Mouse (Mus musculus): ENCODE data around the gene Olfr294. TPM values are rescaled to one million over a fixed set of nuclear protein-coding genes. Genes with fewer than 3 reads are reported as not detected.

Gene Olfr294
- not detected in 2 replicates for polyA plus RNA-seq (2014; fragmentation: Nextera tagmentation; extraction: Ambion mirVana)

GRCm38 (mm10) chr7:86616543-86616942 lies at the start of gene Olfr294:
Gene Olfr294, minus strand, starts transcription at chr7:86616643.
- DNase-seq (ENCODE audit: low spot score) (no peak), ATAC-seq (ENCODE audit: insufficient read depth, low FRiP score, low TSS enrichment) (no peak)
- Histone ChIP-seq H3K4me3 (ENCODE audit: low read depth, low read length) (no peak within 1 kb of the TSS), H3K27ac (ENCODE audit: low read depth, low read length) (no peak within 1 kb of the TSS), H3K9me3 (ENCODE audit: control insufficient read depth, low read length) (no peaks in the 10 kb centered on the region), H3K4me2 (ENCODE audit: low read depth) (no peak within 1 kb of the TSS), H3K36me3 (ENCODE audit: control insufficient read depth, insufficient read depth, low read length) (no peaks in the 10 kb centered on the region), H3K4me1 (ENCODE audit: control insufficient read depth, insufficient read depth, low read length) (no peaks in the 10 kb centered on the region), H3K27me3 (ENCODE audit: control insufficient read depth, insufficient read depth, low read length) (no peaks in the 10 kb centered on the region), H3K9ac (ENCODE audit: low read length) (no peak within 1 kb of the TSS)
- 63% methylated on average over 2 of the region's 2 CpGs for WGBS

GRCm38 (mm10) chr7:86648761-86649160 lies 32.3 kb upstream of the Olfr294 start, which contains the start of gene Olfr293:
Gene Olfr293, plus strand, starts transcription at chr7:86649061.
- no peak within 1 kb of the TSS for H3K27ac ChIP-seq (ENCODE audit: low read depth, low read length)
- WGBS = 93% methylated on average over 4 of the region's 4 CpGs

GRCm38 (mm10) chr7:86583562-86583961 lies 32.9 kb downstream of the Olfr294 start, which contains the start of gene Olfr295:
Gene Olfr295, plus strand, starts transcription at chr7:86583862.
- H3K4me2 ChIP-seq (ENCODE audit: low read depth) = no peak within 1 kb of the TSS
- H3K4me1 ChIP-seq (ENCODE audit: control insufficient read depth, insufficient read depth, low read length) = no peaks in the 10 kb centered on the region
- H3K27ac ChIP-seq (ENCODE audit: low read depth, low read length) = no peak within 1 kb of the TSS
- ATAC-seq (ENCODE audit: insufficient read depth, low FRiP score, low TSS enrichment) (no peak), DNase-seq (ENCODE audit: low spot score) (no peak)
- H3K9ac ChIP-seq (ENCODE audit: low read length) = no peak within 1 kb of the TSS
- H3K36me3 ChIP-seq (ENCODE audit: control insufficient read depth, insufficient read depth, low read length) = no peaks in the 10 kb centered on the region
- WGBS = 89% methylated on average over 2 of the region's 2 CpGs
- no peaks in the 10 kb centered on the region for H3K9me3 ChIP-seq (ENCODE audit: control insufficient read depth, low read length)
- H3K27me3 ChIP-seq (ENCODE audit: control insufficient read depth, insufficient read depth, low read length) = no peaks in the 10 kb centered on the region
- H3K4me3 ChIP-seq (ENCODE audit: low read depth, low read length) = no peak within 1 kb of the TSS

More at GRCm38 (mm10) chr7:86648761-86649160, 32.3 kb upstream of the Olfr294 start, which contains the start of gene Olfr293:
- Histone ChIP-seq H3K4me1 (ENCODE audit: control insufficient read depth, insufficient read depth, low read length) (no peaks in the 10 kb centered on the region), H3K9me3 (ENCODE audit: control insufficient read depth, low read length) (no peaks in the 10 kb centered on the region), H3K9ac (ENCODE audit: low read length) (no peak within 1 kb of the TSS), H3K36me3 (ENCODE audit: control insufficient read depth, insufficient read depth, low read length) (no peaks in the 10 kb centered on the region), H3K4me2 (ENCODE audit: low read depth) (no peak within 1 kb of the TSS), H3K27me3 (ENCODE audit: control insufficient read depth, insufficient read depth, low read length) (no peaks in the 10 kb centered on the region), H3K4me3 (ENCODE audit: low read depth, low read length) (no peak within 1 kb of the TSS)
- no peak for DNase-seq (ENCODE audit: low spot score)
- ATAC-seq (ENCODE audit: insufficient read depth, low FRiP score, low TSS enrichment) = no peak

Other genes starting within 250 kb of the Olfr294 start
- not detected in 2 replicates for gene Olfr305, start 249.7 kb downstream of the Olfr294 start, polyA plus RNA-seq (2014; fragmentation: Nextera tagmentation; extraction: Ambion mirVana)
- not detected in 2 replicates for gene Olfr304, start 230.0 kb downstream of the Olfr294 start, polyA plus RNA-seq (2014; fragmentation: Nextera tagmentation; extraction: Ambion mirVana)
- not detected in 2 replicates for gene Olfr303, start 218.9 kb downstream of the Olfr294 start, polyA plus RNA-seq (2014; fragmentation: Nextera tagmentation; extraction: Ambion mirVana)
- not detected in 2 replicates for gene Olfr301, start 212.8 kb downstream of the Olfr294 start, polyA plus RNA-seq (2014; fragmentation: Nextera tagmentation; extraction: Ambion mirVana)
- not detected in 2 replicates for gene Olfr299, start 156.7 kb downstream of the Olfr294 start, polyA plus RNA-seq (2014; fragmentation: Nextera tagmentation; extraction: Ambion mirVana)
- gene Olfr298, start 124.2 kb downstream of the Olfr294 start, polyA plus RNA-seq (2014; fragmentation: Nextera tagmentation; extraction: Ambion mirVana) = not detected in 2 replicates
- gene Olfr297, start 96.7 kb downstream of the Olfr294 start, polyA plus RNA-seq (2014; fragmentation: Nextera tagmentation; extraction: Ambion mirVana) = not detected in 2 replicates
- gene Olfr295, start 32.8 kb downstream of the Olfr294 start, polyA plus RNA-seq (2014; fragmentation: Nextera tagmentation; extraction: Ambion mirVana) = not detected in 2 replicates
- gene Olfr293, start 32.4 kb upstream of the Olfr294 start, polyA plus RNA-seq (2014; fragmentation: Nextera tagmentation; extraction: Ambion mirVana) = not detected in 2 replicates
- gene Olfr292, start 71.7 kb upstream of the Olfr294 start, polyA plus RNA-seq (2014; fragmentation: Nextera tagmentation; extraction: Ambion mirVana) = not detected in 2 replicates
- gene Folh1, start 159.3 kb upstream of the Olfr294 start, polyA plus RNA-seq (2014; fragmentation: Nextera tagmentation; extraction: Ambion mirVana) = 0.22 and 0.61 TPM in 2 replicates
- not detected in 2 replicates for gene Vmn2r77, start 178.4 kb upstream of the Olfr294 start, polyA plus RNA-seq (2014; fragmentation: Nextera tagmentation; extraction: Ambion mirVana)

All from neural tube, embryonic 11.5 days (tissue).